Mouse (Mus musculus) adrenal gland, adult (tissue): ENCODE results near the gene Ccdc144b.

ENCODE experiments used
- DNase-seq, 2 experiments: peaks; one replicate each; pipeline ENCODE4 v3.0.0; 2022 to 2023; ENCODE audit warnings: low spot score in 1 of 2; ENCODE audit not compliant: inconsistent age in 2 of 2

The Ccdc144b gene

DNA sequence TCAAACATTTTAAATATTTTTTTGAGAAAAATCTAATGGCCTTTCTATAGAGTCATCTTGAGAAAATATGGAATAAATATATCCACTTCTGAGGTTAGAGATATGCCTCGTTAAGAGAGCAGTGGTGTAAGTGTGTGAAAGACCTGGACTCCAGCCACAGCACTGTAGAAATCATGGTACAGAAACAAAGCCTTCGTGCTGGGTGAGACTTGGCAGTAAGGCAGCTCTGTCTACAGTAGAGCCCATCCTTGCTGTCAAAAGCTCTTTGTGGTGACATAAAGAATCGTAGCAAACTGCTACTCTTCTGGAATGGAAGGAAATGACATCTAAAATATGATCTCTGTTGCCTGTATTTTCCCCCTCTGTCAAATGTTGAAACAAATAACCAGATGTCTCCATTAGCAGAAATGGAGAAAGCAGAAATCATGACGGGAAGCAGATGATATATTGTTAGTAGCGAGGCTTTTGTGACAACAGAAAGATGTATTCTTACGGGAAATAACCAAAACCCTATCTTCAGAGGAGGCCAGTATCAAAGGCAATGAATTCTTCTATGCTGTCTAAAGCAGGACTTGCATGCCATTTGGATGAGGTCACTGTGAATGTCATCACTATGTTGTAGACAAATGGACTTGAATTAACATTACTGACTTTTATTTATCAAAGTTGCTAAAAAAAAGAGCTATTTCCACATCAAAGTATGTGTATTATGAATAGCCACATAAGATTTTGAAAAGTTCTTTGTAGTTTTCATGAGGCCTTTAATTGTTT is 21.4 kb downstream of the Ccdc144b start:
- DNase-seq: peak in 1 of 2 experiments; percentile 23

DNA sequence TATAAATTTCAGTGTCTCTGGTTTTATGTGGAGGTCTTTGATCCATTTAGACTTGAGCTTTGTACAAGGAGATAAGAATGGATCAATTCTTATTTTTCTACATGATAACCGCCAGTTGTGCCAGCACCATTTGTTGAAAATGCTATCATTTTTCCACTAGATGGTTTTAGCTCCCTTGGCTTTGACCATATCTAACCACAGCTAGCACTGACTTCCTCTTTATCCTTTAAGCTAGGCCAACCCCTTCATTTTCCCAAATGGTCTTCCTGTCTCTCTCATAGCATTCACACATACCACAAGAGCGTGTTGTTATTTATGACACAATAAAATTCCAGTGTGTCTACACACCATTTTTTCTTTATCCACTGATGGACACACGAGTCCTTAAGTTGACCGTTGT is 23.4 kb downstream of the Ccdc144b start:
- DNase-seq: no peak

DNA sequence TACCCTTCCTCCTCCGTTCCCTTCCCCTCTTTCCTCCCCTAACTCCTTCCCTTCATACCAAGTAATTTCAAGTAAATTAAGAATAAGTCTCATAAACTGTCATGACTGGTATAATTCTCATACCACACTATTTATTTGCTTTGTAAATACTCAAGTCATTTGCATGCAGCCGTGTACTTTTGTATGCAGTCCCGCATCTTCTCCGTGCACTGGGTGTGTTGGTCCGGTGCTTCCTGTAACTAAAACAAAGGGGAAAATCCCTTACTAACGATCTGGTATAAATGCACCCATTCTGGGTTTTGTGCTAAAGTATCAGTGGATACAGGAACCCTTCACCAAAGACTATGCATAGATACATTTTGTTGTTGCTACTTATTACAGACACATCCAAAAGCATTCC is 27.6 kb downstream of the Ccdc144b start:
- DNase-seq: no peak

- DNase-seq: no peak
Measured at GRCm38 (mm10) chr3:36011239-36011638, 42.1 kb downstream of the Ccdc144b start.

- no peak for DNase-seq
Measured at GRCm38 (mm10) chr3:36008411-36009154, 44.8 kb downstream of the Ccdc144b start.

- DNase-seq: peak in 1 of 2 experiments; percentile 75
Measured at GRCm38 (mm10) chr3:36004028-36004895, 49.1 kb downstream of the Ccdc144b start.

- peak; percentile 95 to 99 for DNase-seq
Measured at GRCm38 (mm10) chr3:36000275-36001239, 52.8 kb downstream of the Ccdc144b start, which contains the start of gene Mccc1. Mccc1 (minus strand) TSS chr3:36000678.

DNA sequence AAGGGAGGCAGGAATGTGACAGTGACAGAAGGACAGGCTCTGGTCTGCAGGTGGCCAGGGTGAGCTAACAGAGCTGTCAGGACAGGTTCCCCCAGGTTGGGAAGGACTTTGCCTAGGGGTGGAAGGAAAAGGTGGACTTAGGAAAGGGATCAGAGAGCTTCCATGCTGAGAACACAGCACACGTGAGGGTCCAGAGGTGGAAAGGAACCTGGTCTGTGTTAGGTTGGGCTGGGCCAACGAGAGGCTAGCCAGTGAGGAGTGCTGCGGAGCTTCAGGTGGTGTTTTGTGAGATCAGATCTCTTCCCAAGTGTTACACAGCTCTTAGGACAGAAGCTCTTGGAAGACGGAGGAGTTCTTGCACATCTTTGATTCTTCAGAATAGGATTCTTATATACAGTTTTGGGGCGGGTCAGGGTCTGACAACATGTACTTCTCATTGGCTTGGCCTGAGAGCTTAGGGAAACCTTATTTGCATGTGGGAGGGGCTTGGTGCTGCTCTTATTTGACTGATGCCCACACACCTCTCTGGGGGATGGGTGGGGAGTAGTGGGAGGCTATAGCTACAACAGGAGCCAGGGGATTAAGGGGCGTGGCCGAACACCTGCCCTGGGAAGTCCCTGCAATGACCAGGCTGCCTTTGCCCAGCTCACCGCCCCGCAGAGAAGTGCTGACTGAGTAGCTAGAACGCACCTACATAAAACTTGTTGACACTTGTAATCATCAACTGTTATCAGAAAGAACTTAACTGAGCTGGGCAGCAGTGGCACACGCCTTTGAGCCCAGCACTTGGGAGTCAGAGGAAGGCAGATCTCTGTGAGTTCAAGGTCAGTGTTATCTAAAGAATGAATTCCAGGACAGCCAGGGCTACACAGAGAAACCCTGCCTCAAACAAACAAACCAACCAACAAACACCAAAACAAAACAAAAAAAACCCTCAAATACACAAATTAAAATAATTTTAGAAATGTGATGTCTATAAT is 58.5 kb downstream of the Ccdc144b start:
- no peak for DNase-seq

DNA sequence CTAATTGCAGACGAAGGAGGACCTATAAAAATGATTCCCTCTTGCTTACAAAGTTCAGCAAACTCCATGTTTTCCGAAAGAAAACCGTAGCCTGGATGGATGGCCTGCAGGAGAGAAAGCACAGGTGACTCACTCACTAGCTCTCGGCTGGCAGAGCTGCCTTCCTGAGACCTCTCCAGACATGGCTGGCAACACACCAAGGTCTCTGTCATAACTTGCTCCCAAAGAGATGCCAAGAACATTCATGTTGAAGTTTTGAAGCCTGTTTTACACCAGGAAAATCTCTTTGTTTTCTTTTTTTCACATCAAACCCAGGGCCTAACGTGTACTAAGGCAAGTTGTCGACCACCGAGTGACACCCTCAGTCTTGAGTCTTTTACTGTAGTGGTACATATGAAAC is 62.6 kb downstream of the Ccdc144b start:
- DNase-seq: peak; percentile 44 to 74

DNA sequence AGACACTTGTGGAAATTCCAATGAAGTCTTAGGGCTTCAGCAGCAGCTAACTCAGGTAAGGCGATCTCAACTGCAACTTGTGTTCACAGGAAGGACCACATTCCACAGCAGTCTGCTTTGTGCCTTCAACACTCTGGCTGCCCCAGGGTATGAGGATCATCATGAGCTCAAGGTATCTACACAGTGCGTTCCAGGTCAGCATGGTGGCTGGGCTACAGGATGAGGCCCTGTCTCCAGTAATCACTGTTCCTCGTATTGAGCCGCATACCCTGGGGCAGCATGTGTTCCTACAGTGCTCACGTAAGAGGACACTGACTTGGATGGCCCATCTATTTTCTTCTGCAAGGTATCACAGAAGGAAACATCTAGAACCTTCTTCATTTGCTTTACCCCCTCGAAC is 65.3 kb downstream of the Ccdc144b start:
- DNase-seq: no peak

GRCm38 (mm10) chr3:35986266-35986665 is 67.1 kb downstream of the Ccdc144b start:
- DNase-seq: no peak

DNA sequence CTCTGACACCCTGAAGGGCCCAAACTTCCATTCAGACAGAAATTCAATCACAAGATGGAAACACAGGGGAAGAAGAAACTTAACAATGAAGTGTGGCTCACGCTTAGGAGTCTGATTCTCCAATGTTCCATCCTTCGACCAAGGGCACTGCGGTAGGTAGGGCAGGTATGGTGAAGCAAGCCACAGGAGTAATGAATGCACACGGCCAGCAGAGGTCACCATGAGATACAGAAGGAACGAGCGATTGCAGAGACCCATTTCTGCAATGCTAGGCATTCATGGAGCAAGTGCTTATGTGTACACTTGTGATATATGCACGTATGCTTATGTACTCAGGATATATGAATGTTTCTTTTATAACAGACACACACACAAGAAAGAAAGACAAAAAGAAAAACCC is 79.8 kb downstream of the Ccdc144b start:
- peak in 1 of 2 experiments; percentile 60 for DNase-seq

- DNase-seq: peak in 1 of 2 experiments; percentile 63
Measured at GRCm38 (mm10) chr3:35972985-35973384, 80.4 kb downstream of the Ccdc144b start.

DNA sequence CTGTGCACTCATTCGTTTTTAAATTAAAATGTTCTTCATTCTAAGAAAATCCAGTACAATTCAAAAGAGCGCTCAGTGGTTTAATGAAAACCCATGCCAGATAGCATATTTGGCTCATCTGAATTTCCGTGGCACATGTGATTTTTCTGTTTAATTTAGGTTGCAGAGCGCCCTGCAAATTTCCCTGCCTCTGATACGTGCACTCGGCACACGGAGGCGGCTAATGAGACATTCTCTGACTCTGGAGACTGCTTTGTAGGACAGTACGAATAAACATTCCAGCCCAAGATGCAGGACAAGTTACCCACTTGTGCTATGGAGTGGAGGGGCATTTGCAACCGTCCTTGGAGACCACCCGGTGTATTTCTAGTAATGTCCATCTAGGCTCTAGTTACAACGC is 82.2 kb downstream of the Ccdc144b start:
- DNase-seq: no peak

DNA sequence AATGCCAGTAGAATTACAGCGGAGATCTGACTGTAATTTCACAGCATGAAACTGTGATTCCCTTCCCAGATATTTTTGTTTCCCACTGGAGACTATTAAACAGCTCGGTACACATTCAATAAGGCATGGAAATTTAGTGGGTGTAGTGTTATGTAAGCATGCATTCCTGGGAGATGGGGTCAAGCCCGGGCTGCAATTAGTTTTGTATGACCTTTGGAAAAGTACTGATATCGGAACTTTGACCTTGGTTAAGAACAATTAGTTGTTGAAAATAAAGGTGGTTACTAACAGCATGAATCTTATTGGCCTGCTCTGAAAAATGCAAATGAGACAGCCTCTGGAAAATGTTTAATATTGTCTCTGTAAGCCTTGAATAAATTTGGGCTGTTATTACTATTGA is 82.9 kb downstream of the Ccdc144b start:
- peak; percentile 55 to 77 for DNase-seq

- DNase-seq: no peak
Measured at GRCm38 (mm10) chr3:35967366-35967921, 85.9 kb downstream of the Ccdc144b start.

DNA sequence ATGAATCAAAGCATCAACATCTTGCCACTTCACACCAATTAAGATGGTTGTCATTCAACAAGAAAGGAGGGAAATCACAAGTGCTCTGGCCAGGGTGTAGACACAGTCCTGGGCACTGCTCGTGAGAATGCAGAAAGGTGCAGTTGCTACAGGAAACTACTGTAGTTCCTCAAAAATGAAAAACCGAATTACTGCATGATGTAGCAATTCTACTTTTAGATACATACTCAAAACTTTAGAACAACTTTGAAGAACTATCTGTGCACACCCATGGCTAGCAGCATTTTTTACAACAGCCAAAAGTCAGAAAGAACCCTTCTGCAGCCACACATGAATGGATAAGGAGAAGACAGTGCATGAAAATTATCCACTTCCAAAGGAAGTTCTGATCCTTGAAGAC is 86.9 kb downstream of the Ccdc144b start:
- no peak for DNase-seq

DNA sequence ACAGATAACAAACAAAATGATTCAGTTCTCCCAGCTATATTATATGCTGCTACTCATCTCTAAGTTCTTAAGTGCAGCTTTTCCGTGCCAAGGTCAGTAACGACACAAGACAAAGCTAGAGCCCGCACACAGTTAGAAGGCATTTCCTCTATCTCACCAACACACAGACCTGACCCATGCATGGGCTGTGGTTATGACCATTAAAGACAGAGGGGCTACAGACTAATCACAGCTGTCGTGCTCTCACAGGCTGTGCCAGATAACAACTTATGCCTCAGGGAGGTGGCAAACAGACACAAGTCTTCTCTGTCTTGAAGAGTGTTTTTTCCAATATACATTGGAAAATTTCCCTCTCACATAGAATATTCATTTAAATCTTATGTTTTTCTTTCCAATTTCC is 88.4 kb downstream of the Ccdc144b start:
- DNase-seq: no peak

- DNase-seq: peak; percentile 41 to 67
Measured at GRCm38 (mm10) chr3:35963921-35964320, 89.4 kb downstream of the Ccdc144b start.
